Mouse (Mus musculus) inflammation-experienced regulatory T-cells, adult 6 months (primary cell): ENCODE measurements around the gene Fbxl8. TPM values are rescaled to one million over a fixed set of nuclear protein-coding genes. Genes with fewer than 3 reads are reported as not detected.
"Not testable (repeated sequence)": the region's sequence is repeated elsewhere in the genome, so short reads cannot be mapped to it uniquely, and the experiment has no call there.

ENCODE experiments used
- ATAC-seq: one replicate; pipeline ENCODE4 v1.8.0; 2017
- polyA plus RNA-seq, 3 experiments: library from polyadenylated mRNA; unstranded; fragments of 100-300 nt; shearing (Covaris generic); gene quantifications; one replicate each; pipeline ENCODE4 v1.2.1; 2017

Gene Fbxl8
- polyA plus RNA-seq, 3 experiments from 2014 or later: 18.5 to 24.7 (median 18.5) TPM

- no peak for ATAC-seq
Observed at GRCm38 (mm10) chr8:105282239-105282638, 17.8 kb downstream of the Fbxl8 start.

GRCm38 (mm10) chr8:105283074-105283473 is 18.6 kb downstream of the Fbxl8 start:
- peak; percentile 63 for ATAC-seq

GRCm38 (mm10) chr8:105285514-105285913 is 21.1 kb downstream of the Fbxl8 start:
- ATAC-seq: no peak

GRCm38 (mm10) chr8:105286907-105287306 is 22.5 kb downstream of the Fbxl8 start:
- no peak for ATAC-seq

GRCm38 (mm10) chr8:105288231-105288630 is 23.8 kb downstream of the Fbxl8 start:
- no peak for ATAC-seq

GRCm38 (mm10) chr8:105288958-105289732 is 24.7 kb downstream of the Fbxl8 start:
- peak; percentile 91 for ATAC-seq

GRCm38 (mm10) chr8:105289805-105290460 is 25.5 kb downstream of the Fbxl8 start, which contains the start of gene 4931428F04Rik:
Gene 4931428F04Rik (minus strand): TSS chr8:105289864.
- no peak for ATAC-seq

- ATAC-seq: peak; percentile 22
Observed at GRCm38 (mm10) chr8:105290554-105291314, 26.3 kb downstream of the Fbxl8 start.

- not testable (repeated sequence) for ATAC-seq
Observed at GRCm38 (mm10) chr8:105291364-105291763, 26.9 kb downstream of the Fbxl8 start.

- not testable (repeated sequence) for ATAC-seq
Observed at GRCm38 (mm10) chr8:105291802-105292201, 27.4 kb downstream of the Fbxl8 start.

- ATAC-seq: no peak
Observed at GRCm38 (mm10) chr8:105292471-105292870, 28.0 kb downstream of the Fbxl8 start.

- no peak for ATAC-seq
Observed at GRCm38 (mm10) chr8:105293405-105293804, 29.0 kb downstream of the Fbxl8 start.

- ATAC-seq: no peak
Observed at GRCm38 (mm10) chr8:105294776-105295175, 30.3 kb downstream of the Fbxl8 start.

- ATAC-seq: no peak
Observed at GRCm38 (mm10) chr8:105295256-105295655, 30.8 kb downstream of the Fbxl8 start.

- ATAC-seq: no peak
Observed at GRCm38 (mm10) chr8:105295895-105296573, 31.6 kb downstream of the Fbxl8 start, which contains the start of gene Exoc3l. Gene Exoc3l (minus strand): TSS chr8:105296101.

- peak; percentile 99 for ATAC-seq
Observed at GRCm38 (mm10) chr8:105297511-105298192, 33.2 kb downstream of the Fbxl8 start, which contains the start of gene E2f4. Gene E2f4 (plus strand): TSS chr8:105297663.

GRCm38 (mm10) chr8:105298351-105299252 is 34.2 kb downstream of the Fbxl8 start:
- ATAC-seq: no peak

GRCm38 (mm10) chr8:105299962-105300361 is 35.5 kb downstream of the Fbxl8 start:
- no peak for ATAC-seq

- ATAC-seq: peak; percentile 12
Observed at GRCm38 (mm10) chr8:105303396-105303795, 38.9 kb downstream of the Fbxl8 start.

GRCm38 (mm10) chr8:105303874-105304273 is 39.4 kb downstream of the Fbxl8 start:
- ATAC-seq: no peak
